Mouse (Mus musculus) intestine, embryonic 16.5 days (tissue): ENCODE measurements around the gene Plekhm2. TPM values are rescaled to one million over a fixed set of nuclear protein-coding genes. Genes with fewer than 3 reads are reported as not detected.

ENCODE experiments used
- ATAC-seq: fragments of 200-750 bp; cut with Nextera tagmentation; 2 replicates; pipeline ENCODE4 v1.8.0; 2017; ENCODE audit warnings: moderate TSS enrichment, moderate library complexity
- H3K27ac ChIP-seq: fragments of 300-500 bp; sonication (generic); 2 replicates; pipeline ENCODE4 v1.5.1; 2014; ENCODE audit warnings: mild to moderate bottlenecking, low read length
- H3K27me3 ChIP-seq: fragments of 300-500 bp; sonication (generic); replicated peaks from 2 replicates; pipeline ENCODE4 v1.6.1; 2014; ENCODE audit warnings: low read length, control low read depth, mixed read lengths; ENCODE audit not compliant: control insufficient read depth, insufficient read depth
- H3K36me3 ChIP-seq: fragments of 300-500 bp; sonication (generic); 2 replicates; pipeline ENCODE4 v1.6.1; 2014; ENCODE audit warnings: low read length, control low read depth; ENCODE audit not compliant: control insufficient read depth, insufficient read depth
- H3K4me1 ChIP-seq: fragments of 300-500 bp; sonication (generic); 2 replicates; pipeline ENCODE4 v1.6.1; 2014; ENCODE audit warnings: low read length, control low read depth, mixed read lengths; ENCODE audit not compliant: control insufficient read depth, insufficient read depth
- H3K4me2 ChIP-seq: fragments of 300-500 bp; sonication (generic); 2 replicates; pipeline ENCODE4 v1.6.1; 2014; ENCODE audit warnings: low read depth, low read length, control low read depth
- H3K4me3 ChIP-seq: fragments of 300-500 bp; sonication (generic); 2 replicates; pipeline ENCODE4 v1.5.1; 2014; ENCODE audit warnings: mild to moderate bottlenecking, low read length
- H3K9ac ChIP-seq: fragments of 300-500 bp; sonication (generic); 2 replicates; pipeline ENCODE4 v1.6.1; 2014; ENCODE audit warnings: low read depth, low read length
- H3K9me3 ChIP-seq: fragments of 300-500 bp; sonication (generic); 2 replicates; pipeline ENCODE4 v1.6.1; 2016; ENCODE audit warnings: low read length, control low read depth; ENCODE audit not compliant: control insufficient read depth
- WGBS: fragments of 180-500 bp; shearing (Covaris S2); extraction: QIAGEN DNeasy Blood & Tissue Kit; methylation state at CpG from one replicate; pipeline ENCODE4 v1.1.7; 2014; 5-methylcytosine and 5-hydroxymethylcytosine counted together
- polyA plus RNA-seq: library from polyadenylated mRNA; unstranded; fragments of >200 nt; fragmentation: Nextera tagmentation; extraction: Ambion mirVana; gene quantifications from 2 replicates; pipeline ENCODE4 v1.2.1, GENCODE M21; 2015

The Plekhm2 gene
- 5.5 and 5.9 TPM in 2 replicates for polyA plus RNA-seq

DNA sequence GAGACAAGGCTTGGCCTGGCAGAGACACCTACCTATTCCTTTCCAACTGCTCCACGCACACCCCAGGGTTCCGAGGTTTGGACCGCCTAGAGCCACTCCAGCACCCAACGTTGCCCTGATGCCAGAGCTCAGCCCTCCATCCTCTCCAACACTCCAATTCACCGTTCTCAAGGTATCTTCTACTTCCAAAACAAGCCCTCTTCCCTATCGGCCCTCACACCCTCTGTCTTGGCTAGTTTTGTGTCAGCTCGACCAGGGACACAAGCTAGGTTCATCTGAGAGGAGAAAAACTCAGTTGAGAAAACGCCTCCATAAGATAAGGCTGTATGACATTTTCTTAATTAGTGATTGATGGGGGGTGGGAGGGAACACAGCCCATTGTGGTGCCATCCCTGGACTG is at the start of gene Plekhm2:
Gene Plekhm2, minus strand, starts transcription at position 101 of the 400 bp plus-strand sequence.
- H3K4me2 ChIP-seq, result peak within 1 kb of the TSS; percentile 92
- no peaks in the 10 kb centered on the region for H3K36me3 ChIP-seq
- H3K27me3 ChIP-seq, result no peaks in the 10 kb centered on the region
- no peak for ATAC-seq
- peak within 1 kb of the TSS; percentile 65 for H3K27ac ChIP-seq
- no peaks in the 10 kb centered on the region for H3K9me3 ChIP-seq
- peaks cover 15% of the 10 kb centered on the region for H3K4me1 ChIP-seq
- WGBS, result 70% methylated on average over 8 of the region's 8 CpGs
- peak within 1 kb of the TSS; percentile 89 for H3K4me3 ChIP-seq
- peak within 1 kb of the TSS; percentile 94 for H3K9ac ChIP-seq

DNA sequence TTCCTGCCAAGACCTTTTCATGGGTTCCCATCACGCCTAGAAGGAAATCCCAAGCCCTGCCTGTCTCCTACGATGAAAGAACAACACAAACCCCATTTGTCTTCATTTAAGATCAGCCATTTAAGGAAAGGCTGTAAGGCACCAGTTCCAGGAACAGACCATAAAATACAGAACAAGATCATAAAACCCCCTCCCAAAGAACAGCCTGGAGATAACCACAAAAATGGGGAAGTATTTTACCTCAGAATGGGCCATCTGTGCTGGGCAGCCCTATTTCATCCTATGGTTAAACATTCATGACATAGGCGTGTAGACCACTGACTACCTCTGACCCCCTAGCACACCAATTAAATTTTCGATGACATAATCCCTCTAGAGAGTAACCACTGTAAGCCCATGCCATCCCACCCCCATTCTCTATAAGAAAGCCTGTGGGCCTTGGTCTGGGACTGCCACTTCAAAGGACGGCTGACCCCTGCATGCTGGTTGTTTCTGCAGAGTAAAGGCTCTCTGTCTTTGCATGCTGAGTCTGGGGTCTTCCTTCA is 49.0 kb upstream of the Plekhm2 start:
- WGBS, result 56% methylated on average over 5 of the region's 5 CpGs
- peaks cover 11% of the 10 kb centered on the region for H3K4me1 ChIP-seq
- H3K9ac ChIP-seq, result no peak overlapping the region
- H3K4me2 ChIP-seq, result no peak overlapping the region
- no peaks in the 10 kb centered on the region for H3K9me3 ChIP-seq
- no peaks in the 10 kb centered on the region for H3K27me3 ChIP-seq
- ATAC-seq, result no peak
- H3K36me3 ChIP-seq, result no peaks in the 10 kb centered on the region
- H3K4me3 ChIP-seq, result no peak overlapping the region
- no peak overlapping the region for H3K27ac ChIP-seq

DNA sequence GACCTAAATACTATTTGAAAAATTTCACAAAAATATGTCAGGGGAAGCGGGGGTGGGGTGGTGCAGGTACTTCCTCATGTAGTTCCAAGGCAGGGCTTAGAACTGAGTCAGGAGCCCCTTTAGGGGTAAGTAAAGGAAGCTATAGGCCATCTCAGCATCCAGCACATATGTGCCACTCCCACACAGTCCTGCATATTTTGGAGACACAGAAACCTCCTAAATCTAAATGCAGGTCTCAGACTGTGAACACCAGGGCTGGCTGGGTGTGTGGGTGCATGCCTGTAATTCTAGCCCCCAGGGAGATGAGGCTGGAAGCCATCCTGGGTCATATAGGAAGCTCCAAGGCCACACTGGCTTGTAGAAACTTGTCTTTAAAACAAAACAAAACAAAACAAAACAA is 46.6 kb upstream of the Plekhm2 start:
- Histone ChIP-seq H3K9ac (no peak overlapping the region), H3K4me1 (peaks cover 11% of the 10 kb centered on the region), H3K36me3 (peaks cover 16% of the 10 kb centered on the region), H3K4me2 (no peak overlapping the region), H3K27ac (no peak overlapping the region), H3K9me3 (no peaks in the 10 kb centered on the region), H3K4me3 (no peak overlapping the region), H3K27me3 (no peaks in the 10 kb centered on the region)
- WGBS, result 95% methylated on average over 1 of the region's 1 CpGs
- ATAC-seq, result no peak

DNA sequence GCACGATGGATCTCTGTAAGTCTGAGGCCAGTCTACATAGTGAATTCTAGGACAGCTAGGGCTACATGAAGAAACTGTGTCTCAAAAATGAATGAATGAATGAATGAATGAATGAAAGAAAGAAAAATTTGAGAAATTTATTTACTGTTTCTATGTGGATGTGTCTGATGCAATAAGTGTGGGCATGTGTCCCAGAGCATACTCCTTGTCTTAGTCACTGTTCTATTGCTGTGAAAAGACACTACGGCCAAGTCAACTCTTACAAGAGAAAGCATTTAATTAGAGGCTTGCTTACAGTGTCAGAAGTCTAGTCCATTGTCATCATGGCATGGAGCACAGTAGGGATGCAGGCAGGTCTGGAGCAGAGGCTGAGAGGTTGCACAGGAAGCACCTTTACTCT is 44.3 kb upstream of the Plekhm2 start:
- H3K36me3 ChIP-seq, result peaks cover 19% of the 10 kb centered on the region
- ATAC-seq, result no peak
- no peak overlapping the region for H3K4me3 ChIP-seq
- H3K4me2 ChIP-seq, result no peak overlapping the region
- H3K4me1 ChIP-seq, result no peaks in the 10 kb centered on the region; the same call in 1 of the 2 replicates
- no peaks in the 10 kb centered on the region for H3K27me3 ChIP-seq
- H3K27ac ChIP-seq, result no peak overlapping the region
- 95% methylated on average over 2 of the region's 2 CpGs for WGBS
- no peaks in the 10 kb centered on the region for H3K9me3 ChIP-seq
- no peak overlapping the region for H3K9ac ChIP-seq

DNA sequence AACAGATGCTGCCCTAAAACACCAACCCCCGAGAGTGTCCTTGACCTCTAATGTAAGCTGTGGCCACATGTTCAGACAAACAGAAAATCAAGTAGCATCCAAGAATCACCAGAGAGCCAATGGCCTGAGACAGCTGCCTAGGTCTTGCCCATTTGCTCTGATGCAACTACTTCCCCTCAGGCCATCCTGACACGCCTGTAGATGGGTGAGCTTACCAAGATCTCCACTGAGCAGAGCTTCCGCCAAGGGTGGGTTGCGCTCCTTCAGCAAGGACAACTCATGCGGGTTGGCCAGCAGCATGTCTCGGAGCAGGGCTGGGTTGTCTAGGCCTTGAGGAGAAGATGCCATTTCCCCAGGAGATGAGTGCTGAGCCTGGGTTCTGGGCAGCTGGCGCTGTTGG is 43.3 kb upstream of the Plekhm2 start:
- no peaks in the 10 kb centered on the region for H3K4me1 ChIP-seq
- no peaks in the 10 kb centered on the region for H3K9me3 ChIP-seq
- WGBS, result 85% methylated on average over 7 of the region's 7 CpGs
- no peaks in the 10 kb centered on the region for H3K27me3 ChIP-seq
- peaks cover 21% of the 10 kb centered on the region for H3K36me3 ChIP-seq
- ATAC-seq, result no peak
- H3K4me2 ChIP-seq, result no peak overlapping the region
- H3K27ac ChIP-seq, result no peak overlapping the region
- no peak overlapping the region for H3K4me3 ChIP-seq
- no peak overlapping the region for H3K9ac ChIP-seq

DNA sequence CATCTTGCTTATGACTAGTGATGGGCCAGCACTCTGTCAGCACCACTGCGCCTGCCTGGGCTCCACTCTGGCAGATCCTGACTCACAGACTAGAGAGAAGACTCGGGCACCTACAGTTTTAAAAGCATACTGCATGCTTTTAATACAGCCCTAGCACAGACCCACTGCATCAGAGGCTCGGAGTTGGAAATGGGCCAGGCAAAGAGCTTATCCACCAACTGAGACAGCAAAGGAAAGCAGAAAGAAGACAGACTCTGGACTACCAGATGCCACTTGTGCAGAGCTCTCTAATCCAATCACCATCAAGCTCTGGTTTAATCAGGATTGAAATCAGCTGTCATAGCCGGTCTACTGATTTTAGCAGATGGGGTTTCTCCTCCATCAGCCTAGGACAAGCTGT is 40.6 kb upstream of the Plekhm2 start:
- Histone ChIP-seq H3K27ac (no peak overlapping the region), H3K36me3 (peaks cover 30% of the 10 kb centered on the region), H3K9ac (no peak overlapping the region), H3K4me3 (no peak overlapping the region), H3K4me1 (no peaks in the 10 kb centered on the region), H3K9me3 (no peaks in the 10 kb centered on the region), H3K27me3 (no peaks in the 10 kb centered on the region), H3K4me2 (no peak overlapping the region)
- 82% methylated on average over 4 of the region's 4 CpGs for WGBS
- peak; percentile 56; the same call in 1 of the 2 replicates for ATAC-seq

DNA sequence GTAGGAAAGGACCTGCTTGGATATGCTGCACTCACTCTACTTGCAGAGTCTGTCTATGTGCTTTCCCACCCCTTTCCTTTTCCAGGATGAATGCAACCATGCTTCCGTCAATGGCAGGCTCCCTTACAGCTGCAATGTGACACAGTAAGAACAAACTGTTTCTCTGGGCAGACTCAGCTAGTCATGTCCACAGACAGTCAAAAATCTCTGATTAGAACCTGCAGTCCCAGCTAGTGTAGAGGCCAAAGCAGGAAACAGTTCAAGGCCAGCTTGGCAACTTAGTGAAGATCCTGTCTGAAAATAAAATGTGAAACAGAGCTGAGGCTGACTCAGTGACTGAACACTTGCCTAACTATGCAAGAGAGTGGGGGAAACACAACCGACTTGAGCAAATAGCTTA is 39.9 kb upstream of the Plekhm2 start:
- Histone ChIP-seq H3K9ac (no peak overlapping the region), H3K4me1 (no peaks in the 10 kb centered on the region), H3K4me2 (no peak overlapping the region), H3K36me3 (peaks cover 30% of the 10 kb centered on the region), H3K4me3 (no peak overlapping the region), H3K27me3 (no peaks in the 10 kb centered on the region), H3K27ac (no peak overlapping the region), H3K9me3 (no peaks in the 10 kb centered on the region)
- WGBS, result 91% methylated on average over 2 of the region's 2 CpGs
- ATAC-seq, result no peak

DNA sequence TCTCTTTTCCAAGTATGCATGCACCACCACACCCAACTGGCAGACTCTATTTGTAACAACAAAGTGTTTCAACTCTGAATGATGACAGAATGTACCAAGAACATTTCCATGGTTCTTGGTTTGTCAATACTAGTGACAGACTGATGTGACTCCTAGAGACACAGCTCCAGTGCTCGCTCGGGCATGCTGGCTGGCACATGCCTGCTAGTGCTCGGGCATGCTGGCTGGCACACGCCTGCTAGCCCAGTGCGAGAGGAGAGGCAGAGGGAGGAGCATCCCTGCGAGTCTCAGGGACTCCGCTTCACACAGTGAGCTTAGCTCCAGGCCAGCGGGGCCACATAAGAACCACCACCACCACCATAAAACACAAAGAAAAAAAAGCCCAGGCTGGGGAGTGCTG is 30.0 kb upstream of the Plekhm2 start:
- H3K9me3 ChIP-seq, result no peaks in the 10 kb centered on the region
- H3K9ac ChIP-seq, result no peak overlapping the region
- no peaks in the 10 kb centered on the region for H3K4me1 ChIP-seq
- H3K36me3 ChIP-seq, result peaks cover 8% of the 10 kb centered on the region
- no peak overlapping the region for H3K27ac ChIP-seq
- H3K4me3 ChIP-seq, result no peak overlapping the region
- no peak for ATAC-seq
- H3K27me3 ChIP-seq, result no peaks in the 10 kb centered on the region
- 90% methylated on average over 8 of the region's 8 CpGs for WGBS
- H3K4me2 ChIP-seq, result no peak overlapping the region

DNA sequence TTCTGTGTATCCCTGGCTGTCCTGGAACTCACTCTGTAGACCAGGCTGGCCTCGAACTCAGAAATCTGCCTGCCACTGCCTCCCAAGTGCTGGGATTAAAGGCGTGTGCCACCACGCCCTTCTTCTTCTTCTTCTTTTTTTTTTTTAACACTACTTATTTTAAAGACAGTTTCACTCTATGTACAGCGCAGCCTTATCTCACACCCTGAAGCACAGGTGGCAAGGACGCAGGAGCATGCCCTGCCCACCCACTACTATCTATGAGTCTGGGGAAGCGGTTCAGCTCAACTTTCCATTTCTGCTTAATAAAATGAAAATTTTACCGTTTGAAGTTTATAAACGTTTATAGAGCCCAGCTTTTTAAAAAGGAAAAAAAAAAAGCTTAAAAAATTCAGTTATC is 23.8 kb upstream of the Plekhm2 start:
- 83% methylated on average over 8 of the region's 8 CpGs for WGBS
- no peak overlapping the region for H3K27ac ChIP-seq
- H3K9me3 ChIP-seq, result no peaks in the 10 kb centered on the region
- no peak overlapping the region for H3K4me3 ChIP-seq
- H3K4me1 ChIP-seq, result no peaks in the 10 kb centered on the region
- peaks cover 23% of the 10 kb centered on the region for H3K36me3 ChIP-seq
- no peak for ATAC-seq
- H3K27me3 ChIP-seq, result no peaks in the 10 kb centered on the region
- no peak overlapping the region for H3K4me2 ChIP-seq
- no peak overlapping the region for H3K9ac ChIP-seq

DNA sequence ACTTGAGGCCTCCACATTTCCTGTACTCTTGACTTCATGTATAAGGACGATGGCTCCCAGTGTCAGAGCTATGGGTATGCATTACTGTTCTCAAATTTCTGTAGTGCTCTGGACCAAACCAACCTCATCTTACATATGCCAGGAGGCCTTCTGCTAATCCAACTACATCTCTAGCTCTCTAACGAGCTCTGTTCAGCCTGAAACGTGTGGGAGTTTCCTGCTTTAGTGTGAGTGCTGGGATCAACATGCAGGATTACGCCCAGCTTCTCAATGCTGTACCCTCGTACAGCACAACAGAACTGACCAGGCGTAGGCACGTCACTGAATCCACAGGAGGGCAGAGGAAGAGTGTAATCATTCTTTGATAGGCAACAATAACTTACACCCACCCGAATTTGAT is 21.8 kb upstream of the Plekhm2 start:
- Histone ChIP-seq H3K4me3 (no peak overlapping the region), H3K27ac (no peak overlapping the region), H3K9me3 (no peaks in the 10 kb centered on the region), H3K9ac (no peak overlapping the region), H3K4me2 (no peak overlapping the region), H3K36me3 (peaks cover 26% of the 10 kb centered on the region), H3K27me3 (no peaks in the 10 kb centered on the region), H3K4me1 (0 out of 2 replicates have a peak, but pooled peaks cover 5% of the 10 kb centered on the region)
- ATAC-seq, result no peak
- WGBS, result 86% methylated on average over 8 of the region's 8 CpGs
